Mouse (Mus musculus): ENCODE measurements around the gene Fbxl16.

The Fbxl16 gene

DNA sequence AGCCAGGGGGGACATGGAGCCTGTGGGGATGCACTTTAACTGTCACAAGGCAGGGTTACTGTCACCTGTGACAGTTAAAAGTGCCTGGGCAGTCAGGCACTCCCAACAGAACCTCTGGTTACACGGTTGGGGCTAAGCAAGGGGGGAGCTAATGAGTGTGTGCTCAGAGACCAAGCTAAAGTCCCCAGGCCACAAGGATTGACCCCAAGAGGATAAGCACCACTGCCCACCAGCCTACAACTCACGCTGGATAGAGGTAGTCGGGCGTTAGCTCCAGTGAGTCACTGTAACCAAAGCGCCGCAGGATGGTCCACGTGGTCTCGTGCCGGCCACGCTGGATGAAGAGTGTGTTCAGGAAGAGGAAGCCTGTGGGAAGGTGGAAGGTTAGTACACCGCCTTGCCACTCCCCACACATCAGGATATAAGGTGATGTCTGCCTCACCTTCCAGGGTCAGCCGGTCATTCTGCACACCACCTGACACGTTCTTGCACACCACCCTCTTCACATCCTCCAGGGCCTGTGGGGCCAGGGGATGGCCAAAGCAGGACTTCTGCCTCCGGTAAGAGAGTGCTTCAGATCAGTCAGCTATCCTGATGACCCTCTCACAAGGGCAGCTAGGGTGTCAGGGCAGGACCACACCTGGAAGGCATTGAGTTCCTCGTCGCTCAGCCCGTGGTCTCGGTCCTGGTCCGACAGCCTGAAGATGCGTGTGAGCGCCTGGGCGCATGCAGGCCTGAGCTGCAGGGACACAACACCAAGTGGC is 32.4 kb downstream of the Fbxl16 start, which contains the start of gene Gm20683:
Gene Gm20683 (minus strand): TSS at position 647 of the 764 bp plus-strand sequence.
- CTCF ChIA-PET, result no interaction called here

- CTCF ChIA-PET, result interaction anchor here (0.8 kb wide), 1 partner anchor 8 kb away, joined by 3 read pairs; no protein-coding TSS in a partner anchor
Measured at GRCm38 (mm10) chr17:25842509-25842908, 33.6 kb downstream of the Fbxl16 start.

GRCm38 (mm10) chr17:25843122-25843521 is 34.2 kb downstream of the Fbxl16 start:
- CTCF ChIA-PET, result interaction anchor here (0.8 kb wide), 1 partner anchor 9 kb away, joined by 3 read pairs; no protein-coding TSS in a partner anchor

- CTCF ChIA-PET, result interaction anchor here (0.6 to 0.7 kb wide), 4 partner anchors 9 to 167 kb away, joined by 3 to 5 read pairs (median 4); partner anchors contain the start of gene Mcrip2
Measured at GRCm38 (mm10) chr17:25843636-25844395, 34.9 kb downstream of the Fbxl16 start.

DNA sequence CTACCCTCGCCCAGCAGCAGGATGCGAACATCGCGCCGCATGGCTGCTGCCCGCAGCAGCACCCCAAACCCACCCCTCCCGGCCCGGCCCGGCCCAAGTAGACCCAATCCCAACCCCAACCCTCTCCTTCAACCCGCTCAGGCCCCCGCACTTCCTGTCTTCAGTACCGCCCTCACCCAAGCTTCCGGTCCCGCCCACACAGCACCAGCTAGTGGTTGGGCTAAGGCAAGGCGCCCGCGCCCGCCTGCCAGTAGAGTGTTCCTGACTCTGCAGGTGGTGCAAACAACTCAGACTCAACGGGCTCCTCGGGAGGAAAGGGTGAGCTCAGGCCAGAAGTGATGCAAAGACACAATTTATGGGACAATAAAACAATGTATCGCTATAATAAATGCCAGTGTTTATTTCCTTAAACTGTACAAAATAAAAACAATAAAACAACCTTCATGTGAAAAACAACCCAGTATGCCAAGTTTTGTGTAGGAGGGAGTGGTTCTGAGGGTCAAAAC is 35.6 kb downstream of the Fbxl16 start, which contains the start of gene Rhot2:
Gene Rhot2 (minus strand): TSS at position 456 of the 506 bp plus-strand sequence.
- CTCF ChIA-PET, result interaction anchor here (0.6 to 0.7 kb wide), 2 partner anchors 9 to 166 kb away, joined by 3 to 5 read pairs; no protein-coding TSS in a partner anchor

DNA sequence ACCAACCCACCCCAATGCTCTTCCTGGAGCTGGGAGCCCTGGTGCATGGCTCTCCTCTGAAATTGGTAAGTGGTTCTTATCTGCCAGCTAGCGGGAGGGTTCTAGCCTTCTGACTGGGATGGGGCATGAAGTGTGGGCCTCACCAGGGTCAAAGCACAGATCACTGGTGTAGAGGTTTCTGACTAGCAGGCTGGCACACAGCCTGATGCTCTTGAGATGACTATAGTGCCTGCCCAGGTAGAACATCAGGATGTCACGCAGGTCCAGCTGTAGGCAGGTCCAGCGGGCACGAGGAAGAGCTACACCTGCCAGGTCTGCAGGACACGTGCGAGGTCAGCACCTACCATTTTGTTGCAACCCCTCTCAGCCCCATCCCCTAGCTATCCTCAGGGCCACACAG is 51.3 kb downstream of the Fbxl16 start:
- CTCF ChIA-PET, result interaction anchor here (1.6 kb wide), 1 partner anchor 27 kb away, joined by 4 read pairs; the partner anchor contains the start of gene Stub1

GRCm38 (mm10) chr17:25860832-25861703 is 52.2 kb downstream of the Fbxl16 start, which contains the start of gene Wdr90:
TSS of gene Wdr90 (minus strand) at chr17:25861501.
- CTCF ChIA-PET, result interaction anchor here (0.6 to 1.6 kb wide), 2 partner anchors 27 to 28 kb away, joined by 3 to 4 read pairs; partner anchors contain the start of gene Stub1

GRCm38 (mm10) chr17:25861704-25862612 is 53.1 kb downstream of the Fbxl16 start:
- CTCF ChIA-PET, result interaction anchor here (0.6 kb wide), 1 partner anchor 29 kb away, joined by 3 read pairs; the partner anchor contains the start of gene Stub1

- CTCF ChIA-PET, result interaction anchor here (0.7 kb wide), 1 partner anchor 232 kb away, joined by 3 read pairs; the partner anchor contains the start of gene Nme4
Measured at GRCm38 (mm10) chr17:25863681-25864080, 54.8 kb downstream of the Fbxl16 start.

DNA sequence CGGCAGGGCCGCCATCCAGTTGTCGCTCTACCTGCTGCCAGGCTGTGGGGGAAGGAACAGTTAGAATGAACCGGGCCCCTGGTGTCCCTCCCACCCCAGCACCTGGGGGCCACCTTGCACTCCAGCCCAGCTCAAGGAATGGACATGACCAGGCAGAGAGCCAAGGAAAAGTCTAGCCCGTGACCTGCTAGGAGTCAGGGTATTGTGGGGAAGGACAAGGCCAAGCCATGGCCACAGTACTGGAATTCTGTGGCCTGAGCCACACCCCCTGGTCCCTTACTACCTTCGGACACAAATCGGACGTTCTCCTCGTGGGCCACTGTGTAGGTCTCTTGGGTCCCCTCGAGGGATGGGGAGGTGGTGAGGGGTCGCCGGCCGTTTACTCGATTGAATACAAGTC is 55.4 kb downstream of the Fbxl16 start:
- CTCF ChIA-PET, result interaction anchor here (0.7 kb wide), 1 partner anchor 231 kb away, joined by 3 read pairs; the partner anchor contains the start of gene Nme4

- CTCF ChIA-PET, result no interaction called here
Measured at GRCm38 (mm10) chr17:25865288-25865687, 56.4 kb downstream of the Fbxl16 start.

- CTCF ChIA-PET, result no interaction called here
Measured at GRCm38 (mm10) chr17:25866172-25866571, 57.3 kb downstream of the Fbxl16 start.

GRCm38 (mm10) chr17:25867509-25867835 is 58.6 kb downstream of the Fbxl16 start:
- CTCF ChIA-PET, result no interaction called here

DNA sequence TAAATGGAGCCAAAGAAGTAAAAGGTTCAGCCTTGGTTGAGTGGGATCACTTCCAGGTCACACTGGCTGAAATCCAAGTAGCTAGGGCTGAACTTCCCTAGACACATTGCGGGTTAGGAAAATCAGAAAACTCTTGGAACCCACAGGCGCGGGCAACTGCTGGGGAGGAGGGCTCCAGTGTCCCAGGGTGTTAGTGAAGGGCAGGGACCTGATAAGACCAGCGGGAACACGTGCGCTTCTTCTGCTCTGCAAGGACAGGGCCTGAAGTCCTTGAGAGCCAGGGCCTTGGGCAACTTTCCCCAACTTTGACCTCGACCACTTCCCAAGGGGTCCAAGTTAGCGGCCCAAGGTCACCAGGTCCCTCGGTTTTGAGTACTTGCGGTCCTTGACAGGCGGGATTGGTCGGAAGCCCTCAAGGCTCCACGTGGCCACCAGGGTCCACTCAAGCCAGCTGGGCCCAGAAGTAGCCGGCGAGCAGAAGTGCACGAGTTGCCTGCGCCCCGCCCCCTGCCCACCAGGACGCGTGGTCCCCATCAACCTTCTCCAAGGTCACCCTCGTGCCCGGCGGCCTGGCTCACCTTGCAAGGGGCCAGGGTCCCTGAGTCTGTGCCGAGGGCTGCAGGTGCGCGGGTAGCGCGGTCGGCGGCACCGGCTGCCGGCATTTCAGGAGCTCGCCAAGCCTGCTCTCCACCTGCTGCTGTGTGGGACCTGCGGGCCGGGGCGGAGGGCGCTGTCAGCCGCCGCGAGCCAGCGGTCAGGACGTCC is 59.1 kb downstream of the Fbxl16 start:
- CTCF ChIA-PET, result interaction anchor here (0.6 to 1.0 kb wide), 2 partner anchors 24 to 141 kb away, joined by 3 to 4 read pairs; no protein-coding TSS in a partner anchor

DNA sequence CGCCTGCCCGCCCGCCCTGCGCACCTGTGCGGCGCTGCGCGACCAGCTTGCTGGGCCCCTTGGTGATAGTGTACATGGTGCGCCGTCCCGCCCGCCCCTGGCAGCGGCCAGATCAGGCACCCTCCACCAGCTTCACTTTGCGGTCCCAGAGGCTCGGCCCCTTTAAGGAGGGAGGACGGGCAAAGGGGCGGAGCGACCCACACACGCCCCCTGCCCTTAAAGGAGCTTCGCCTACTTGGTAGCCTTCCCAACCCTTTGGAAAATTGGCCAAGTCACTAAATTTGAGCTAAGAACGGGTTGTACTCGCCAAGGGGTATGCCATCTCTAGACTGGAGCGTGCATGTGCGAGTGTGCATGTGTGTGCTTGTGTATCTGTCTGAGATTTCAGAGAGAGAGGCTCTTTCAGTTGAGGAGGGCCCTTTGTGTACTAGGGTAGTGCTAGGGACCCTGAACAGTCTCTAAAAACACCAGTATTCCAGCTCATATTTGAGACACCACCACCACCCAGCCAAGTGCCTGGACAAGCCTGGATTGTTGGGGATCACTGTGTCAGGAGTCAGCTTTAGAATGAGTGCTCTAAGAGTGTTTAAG is 59.8 kb downstream of the Fbxl16 start, which contains the start of gene Mcrip2:
Gene Mcrip2 (minus strand): TSS at position 164 of the 591 bp plus-strand sequence.
- CTCF ChIA-PET, result interaction anchor here (0.6 to 1.0 kb wide), 2 partner anchors 25 to 140 kb away, joined by 3 to 4 read pairs; no protein-coding TSS in a partner anchor

GRCm38 (mm10) chr17:25869498-25869897 is 60.6 kb downstream of the Fbxl16 start:
- CTCF ChIA-PET, result interaction anchor here (1.0 kb wide), 1 partner anchor 139 kb away, joined by 3 read pairs; no protein-coding TSS in a partner anchor

DNA sequence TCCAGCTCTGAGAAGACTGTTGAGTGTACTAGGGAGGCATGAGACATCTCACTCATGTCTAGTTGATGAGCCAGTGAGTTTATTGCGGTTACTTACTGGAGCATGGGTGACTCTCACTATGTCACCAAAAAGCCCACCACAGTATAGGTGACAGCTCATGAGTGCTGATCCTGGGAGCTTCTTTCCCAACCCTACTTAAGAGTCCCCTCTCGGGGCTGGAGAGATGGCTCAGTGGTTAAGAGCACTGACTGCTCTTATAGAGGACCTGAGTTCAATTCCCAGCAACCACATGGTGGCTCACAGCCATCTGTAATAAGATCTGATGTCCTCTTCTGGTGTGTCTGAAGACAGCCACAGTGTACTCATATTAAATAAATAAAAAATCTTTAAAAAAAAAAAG is 61.1 kb downstream of the Fbxl16 start:
- CTCF ChIA-PET, result interaction anchor here (0.6 to 0.8 kb wide), 2 partner anchors 25 to 35 kb away, joined by 3 to 4 read pairs; no protein-coding TSS in a partner anchor
